Mouse (Mus musculus) layer of hippocampus, postnatal 25 days (tissue): ENCODE measurements at regions not wholly inside any gene's neighbourhood (a gene's known extent, or its start where the extent isn't known, plus 50 kb on each side); places are given as distances from the start of the nearest gene placed in this dataset.

Source experiments
- DNase-seq, 2 experiments: peaks; one replicate each; pipeline ENCODE4 v3.0.0; 2022; ENCODE audit warnings: mixed read lengths in 2 of 2, low spot score in 1 of 2; ENCODE audit errors: extremely low spot score in 1 of 2

GRCm38 (mm10) chr12:78082163-78082562 is 111.9 kb upstream of the Gm6657 start:
- no peak for DNase-seq

GRCm38 (mm10) chr12:78086016-78086415 is 108.0 kb upstream of the Gm6657 start:
- no peak for DNase-seq

GRCm38 (mm10) chr12:78087921-78088320 is 106.1 kb upstream of the Gm6657 start:
- DNase-seq: no peak

GRCm38 (mm10) chr12:78094471-78094870 is 99.6 kb upstream of the Gm6657 start:
- no peak for DNase-seq

GRCm38 (mm10) chr12:78095352-78095751 is 98.7 kb upstream of the Gm6657 start:
- DNase-seq: no peak

GRCm38 (mm10) chr12:78095916-78096315 is 98.1 kb upstream of the Gm6657 start:
- DNase-seq: no peak

GRCm38 (mm10) chr12:78097119-78097518 is 96.9 kb upstream of the Gm6657 start:
- no peak for DNase-seq

- DNase-seq: no peak
Observed at GRCm38 (mm10) chr12:78097692-78098091, 96.3 kb upstream of the Gm6657 start.

- peak; percentile 31 to 43 for DNase-seq
Observed at GRCm38 (mm10) chr12:78098765-78099194, 95.3 kb upstream of the Gm6657 start.

- DNase-seq: no peak
Observed at GRCm38 (mm10) chr12:78099761-78100160, 94.3 kb upstream of the Gm6657 start.

GRCm38 (mm10) chr12:78100756-78101155 is 93.3 kb upstream of the Gm6657 start:
- DNase-seq: no peak

GRCm38 (mm10) chr12:78109931-78110330 is 84.1 kb upstream of the Gm6657 start:
- no peak for DNase-seq

GRCm38 (mm10) chr12:78118131-78118530 is 75.9 kb upstream of the Gm6657 start:
- DNase-seq: no peak

GRCm38 (mm10) chr12:78119246-78119645 is 74.8 kb upstream of the Gm6657 start:
- no peak for DNase-seq

- no peak for DNase-seq
Observed at GRCm38 (mm10) chr12:78119855-78120254, 74.2 kb upstream of the Gm6657 start.

- DNase-seq: no peak
Observed at GRCm38 (mm10) chr12:78129130-78129845, 64.8 kb upstream of the Gm6657 start.

GRCm38 (mm10) chr12:78132016-78132797 is 61.8 kb upstream of the Gm6657 start:
- DNase-seq: no peak

- no peak for DNase-seq
Observed at GRCm38 (mm10) chr12:78133341-78133740, 60.7 kb upstream of the Gm6657 start.

GRCm38 (mm10) chr12:78133984-78134383 is 60.1 kb upstream of the Gm6657 start:
- DNase-seq: no peak

- no peak for DNase-seq
Observed at GRCm38 (mm10) chr12:78137196-78137595, 56.8 kb upstream of the Gm6657 start.

GRCm38 (mm10) chr12:78138467-78138866 is 55.6 kb upstream of the Gm6657 start:
- no peak for DNase-seq
